Mouse (Mus musculus) lung, embryonic 14.5 days (tissue): ENCODE measurements around the gene Gm498. TPM values are rescaled to one million over a fixed set of nuclear protein-coding genes. Genes with fewer than 3 reads are reported as not detected.

Source experiments
- ATAC-seq: fragments of 200-750 bp; cut with Nextera tagmentation; 2 replicates; pipeline ENCODE4 v1.8.0; 2017; ENCODE audit warnings: mild to moderate bottlenecking, moderate TSS enrichment, moderate library complexity; ENCODE audit not compliant: insufficient read depth
- DNase-seq: peaks from one replicate; pipeline ENCODE4 v3.0.0-alpha.2; 2015
- H3K27ac ChIP-seq: fragments of 300-500 bp; sonication (generic); 2 replicates; pipeline ENCODE4 v1.5.1; 2014; ENCODE audit warnings: low read depth, mild to moderate bottlenecking, moderate library complexity
- H3K27me3 ChIP-seq: fragments of 300-500 bp; sonication (generic); 2 replicates; pipeline ENCODE4 v1.6.1; 2014; ENCODE audit warnings: low read length, control low read depth; ENCODE audit not compliant: insufficient read depth
- H3K36me3 ChIP-seq: fragments of 300-500 bp; sonication (generic); 2 replicates; pipeline ENCODE4 v1.6.1; 2014; ENCODE audit warnings: control low read depth; ENCODE audit not compliant: insufficient read depth
- H3K4me1 ChIP-seq: fragments of 300-500 bp; sonication (generic); 2 replicates; pipeline ENCODE4 v1.6.1; 2014; ENCODE audit warnings: antibody characterized with exemption, control low read depth; ENCODE audit not compliant: insufficient read depth
- H3K4me2 ChIP-seq: fragments of 300-500 bp; sonication (generic); 2 replicates; pipeline ENCODE4 v1.6.1; 2014; ENCODE audit warnings: mild to moderate bottlenecking
- H3K4me3 ChIP-seq: fragments of 300-500 bp; sonication (generic); 2 replicates; pipeline ENCODE4 v1.5.1; 2014; ENCODE audit warnings: low read depth, low read length
- H3K9ac ChIP-seq: fragments of 300-500 bp; sonication (generic); 2 replicates; pipeline ENCODE4 v1.6.1; 2014
- H3K9me3 ChIP-seq: fragments of 300-500 bp; sonication (generic); 2 replicates; pipeline ENCODE4 v1.6.1; 2016; ENCODE audit warnings: low read depth, low read length, control low read depth
- CTCF ChIP-seq: IDR thresholded peaks from 2 replicates; pipeline ENCODE4 v1.5.1; 2016; ENCODE audit warnings: antibody characterized with exemption, low read depth
- WGBS: fragments of 180-500 bp; shearing (Covaris S2); extraction: QIAGEN DNeasy Blood & Tissue Kit; methylation state at CpG from one replicate; pipeline ENCODE4 v1.1.7; 2014; 5-methylcytosine and 5-hydroxymethylcytosine counted together
- polyA plus RNA-seq: library from polyadenylated mRNA; unstranded; fragments of >200 nt; fragmentation: Nextera tagmentation; extraction: Ambion mirVana; gene quantifications from 2 replicates; pipeline ENCODE4 v1.2.1, GENCODE M21; 2014

The Gm498 gene
- not detected in 2 replicates for polyA plus RNA-seq

- DNase-seq (no peak), ATAC-seq (no peak)
- no peak for TF ChIP-seq CTCF
- no peaks in the 10 kb centered on the region for H3K4me1 ChIP-seq
- no peak within 1 kb of the TSS for H3K27ac ChIP-seq
- no peaks in the 10 kb centered on the region for H3K27me3 ChIP-seq
- no peak within 1 kb of the TSS for H3K4me3 ChIP-seq
- H3K9ac ChIP-seq = no peak within 1 kb of the TSS
- H3K4me2 ChIP-seq = no peak within 1 kb of the TSS
- WGBS = 81% methylated on average over 2 of the region's 2 CpGs
- no peaks in the 10 kb centered on the region for H3K9me3 ChIP-seq
- no peaks in the 10 kb centered on the region for H3K36me3 ChIP-seq
Observed at GRCm38 (mm10) chr7:143866538-143866937, at the start of gene Gm498. Gene Gm498 (plus strand): TSS chr7:143866838.

DNA sequence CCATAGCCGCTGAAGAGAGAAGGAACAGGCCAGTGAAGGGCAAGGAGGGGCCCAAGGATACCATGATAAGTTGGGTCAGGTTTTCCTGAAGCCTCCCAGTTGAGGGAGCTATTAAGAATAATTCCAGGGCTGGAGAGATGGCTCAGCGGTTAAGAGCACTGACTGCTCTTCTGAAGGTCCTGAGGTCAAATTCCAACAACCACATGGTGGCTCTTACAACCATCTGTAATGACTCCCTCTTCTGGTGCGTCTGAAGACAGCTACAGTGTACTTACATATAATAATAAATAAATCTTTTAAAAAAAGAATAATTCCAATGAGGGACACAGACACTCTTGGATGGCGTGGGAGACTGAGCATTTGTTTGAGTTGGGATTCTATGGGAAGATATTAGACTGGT is 47.4 kb upstream of the Gm498 start:
- peaks cover 31% of the 10 kb centered on the region; the same call in 1 of the 2 replicates for H3K36me3 ChIP-seq
- H3K4me3 ChIP-seq = no peak overlapping the region
- 65% methylated on average over 4 of the region's 4 CpGs for WGBS
- no peak overlapping the region for H3K9ac ChIP-seq
- no peaks in the 10 kb centered on the region for H3K9me3 ChIP-seq
- H3K4me1 ChIP-seq = peaks cover 5% of the 10 kb centered on the region
- DNase-seq = no peak
- H3K27me3 ChIP-seq = no peaks in the 10 kb centered on the region
- H3K4me2 ChIP-seq = no peak overlapping the region
- ATAC-seq = no peak
- H3K27ac ChIP-seq = no peak overlapping the region
- TF ChIP-seq CTCF = no peak

DNA sequence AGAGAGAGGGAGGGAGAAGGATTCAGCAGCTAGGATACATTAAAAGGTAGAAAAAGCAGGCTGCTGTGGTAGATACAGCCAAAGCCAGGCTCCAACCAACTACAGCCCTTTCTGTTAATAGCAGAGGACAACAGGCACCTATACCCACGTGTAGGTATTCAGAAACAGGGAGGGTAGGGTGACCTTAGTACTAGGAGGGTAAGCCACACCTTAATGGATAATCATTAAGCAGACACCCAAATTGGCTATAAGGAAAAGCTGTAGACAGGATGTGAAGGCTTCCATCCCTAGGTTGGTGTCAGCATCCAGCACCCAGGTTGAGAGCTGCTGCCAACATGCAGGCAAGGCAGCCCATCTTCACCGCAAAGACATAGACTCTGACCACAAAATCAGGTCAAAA is 45.4 kb upstream of the Gm498 start:
- Histone ChIP-seq H3K27ac (no peak overlapping the region), H3K27me3 (no peaks in the 10 kb centered on the region), H3K4me3 (no peak overlapping the region), H3K36me3 (peaks cover 14% of the 10 kb centered on the region; the same call in 1 of the 2 replicates), H3K4me2 (no peak overlapping the region), H3K9ac (no peak overlapping the region), H3K9me3 (no peaks in the 10 kb centered on the region), H3K4me1 (peaks cover 5% of the 10 kb centered on the region)
- TF ChIP-seq CTCF = no peak
- DNase-seq = no peak
- no peak for ATAC-seq
- 82% methylated on average over 2 of the region's 2 CpGs for WGBS

- peak within 1 kb of the TSS; percentile 74; the same call in 1 of the 2 replicates for H3K27ac ChIP-seq
- WGBS = under 1% methylated on average over 40 of the region's 40 CpGs
- no peaks in the 10 kb centered on the region for H3K9me3 ChIP-seq
- H3K4me3 ChIP-seq = peak within 1 kb of the TSS; percentile 62
- peak within 1 kb of the TSS; percentile 74 for H3K9ac ChIP-seq
- H3K4me1 ChIP-seq = peaks cover 5% of the 10 kb centered on the region
- ATAC-seq (peak; percentile 98), DNase-seq (peak; percentile 99)
- H3K27me3 ChIP-seq = no peaks in the 10 kb centered on the region
- H3K36me3 ChIP-seq = peaks cover 9% of the 10 kb centered on the region; the same call in 1 of the 2 replicates
- peak within 1 kb of the TSS; percentile 87 for H3K4me2 ChIP-seq
- no peak for TF ChIP-seq CTCF
Observed at GRCm38 (mm10) chr7:143822375-143823265, 44.0 kb upstream of the Gm498 start, which contains the start of the genes Nadsyn1 and Dhcr7. Gene Nadsyn1 (minus strand): TSS chr7:143822849. Gene Dhcr7 (plus strand): TSS chr7:143823145.

DNA sequence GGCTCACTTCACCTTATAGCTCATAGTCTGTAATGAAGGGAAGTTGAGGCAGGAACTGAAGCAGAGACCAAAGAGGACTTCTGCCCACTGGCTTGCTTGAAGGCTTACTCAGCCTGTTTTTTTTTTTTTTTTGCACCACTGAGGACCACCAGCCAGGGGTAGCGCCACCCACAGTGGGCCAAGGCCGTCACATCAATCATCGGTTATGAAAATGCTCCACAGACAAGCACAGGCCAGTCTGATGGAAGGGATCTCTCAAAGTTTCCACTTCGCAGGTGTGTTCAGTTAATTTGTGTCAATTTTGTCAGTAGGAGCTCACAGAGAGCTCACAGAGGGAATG is 43.4 kb upstream of the Gm498 start:
- Histone ChIP-seq H3K27me3 (no peaks in the 10 kb centered on the region), H3K9ac (peak overlapping the region; percentile 47; the same call in 1 of the 2 replicates)

DNA sequence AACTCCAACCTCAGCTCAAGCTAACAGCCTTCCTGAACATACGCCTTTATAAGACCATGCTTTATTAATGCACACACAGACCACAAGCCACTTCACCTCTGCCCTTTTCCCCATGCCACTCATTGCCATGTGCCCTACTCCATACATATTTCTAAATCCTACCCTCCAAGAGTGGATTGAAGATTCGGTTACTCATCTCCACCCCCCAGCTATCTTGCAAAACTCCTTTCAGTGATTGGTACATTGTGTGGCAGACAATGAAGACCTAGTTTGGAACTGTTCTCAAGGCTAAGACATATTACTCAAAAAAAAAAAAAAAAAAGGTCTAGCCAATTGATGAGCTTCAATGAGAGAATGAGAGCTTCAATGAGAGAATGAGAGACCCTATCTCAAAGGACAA is 39.7 kb upstream of the Gm498 start:
- ATAC-seq (no peak), DNase-seq (no peak)
- WGBS = 75% methylated on average over 2 of the region's 2 CpGs
- 0 out of 2 replicates have a peak, but pooled peaks cover 3% of the 10 kb centered on the region for H3K36me3 ChIP-seq
- H3K27me3 ChIP-seq = no peaks in the 10 kb centered on the region
- no peaks in the 10 kb centered on the region for H3K9me3 ChIP-seq
- no peak overlapping the region for H3K9ac ChIP-seq
- no peak overlapping the region for H3K27ac ChIP-seq
- H3K4me3 ChIP-seq = no peak overlapping the region
- no peak for TF ChIP-seq CTCF
- H3K4me1 ChIP-seq = peaks cover 8% of the 10 kb centered on the region
- H3K4me2 ChIP-seq = no peak overlapping the region

More for the DNA sequence above, 43.4 kb upstream of the Gm498 start:
- H3K4me2 ChIP-seq = peak overlapping the region; percentile 87
- peaks cover 5% of the 10 kb centered on the region for H3K4me1 ChIP-seq
- H3K27ac ChIP-seq = peak overlapping the region; percentile 74; the same call in 1 of the 2 replicates
- ATAC-seq = peak; percentile 26
- peak overlapping the region; percentile 62 for H3K4me3 ChIP-seq
- WGBS = 78% methylated on average over 4 of the region's 4 CpGs
- no peak for DNase-seq
- 0 out of 2 replicates have a peak, but pooled peaks have one; percentile 8 for TF ChIP-seq CTCF
- peaks cover 7% of the 10 kb centered on the region; the same call in 1 of the 2 replicates for H3K36me3 ChIP-seq
- no peaks in the 10 kb centered on the region for H3K9me3 ChIP-seq
